Mouse (Mus musculus): ENCODE results near the gene Pdss2. TPM values are rescaled to one million over a fixed set of nuclear protein-coding genes. Genes with fewer than 3 reads are reported as not detected.
A peak's percentile ranks its signal among the peaks of the same experiment; 100 is the strongest.

The Pdss2 gene
- polyA plus RNA-seq, 1 experiment from 2014 or later: 18.0 TPM

GRCm38 (mm10) chr10:43378732-43379644 lies 157.7 kb downstream of the Pdss2 start:
- ATAC-seq (ENCODE audit: low FRiP score, low TSS enrichment): peak; percentile 78; the same call in 1 of the 2 replicates
- H3K27ac ChIP-seq (ENCODE audit: low read length): peak overlapping the region; percentile 67
- 71% methylated on average over 15 of the region's 15 CpGs for WGBS

GRCm38 (mm10) chr10:43382660-43383059 lies 161.4 kb downstream of the Pdss2 start:
- Histone ChIP-seq H3K36me3 (ENCODE audit: insufficient read depth, low read length) (no peaks in the 10 kb centered on the region), H3K4me3 (ENCODE audit: low read length) (no peak overlapping the region), H3K4me1 (ENCODE audit: insufficient read depth, low read length) (0 out of 2 replicates have a peak, but pooled peaks cover 5% of the 10 kb centered on the region), H3K4me2 (replicated peaks; ENCODE audit: low read depth, low read length) (no peak overlapping the region), H3K9me3 (ENCODE audit: low read length) (no peaks in the 10 kb centered on the region), H3K27ac (ENCODE audit: low read length) (no peak overlapping the region), H3K9ac (replicated peaks; ENCODE audit: low read length) (no peak overlapping the region), H3K27me3 (ENCODE audit: insufficient read depth, low read length) (no peaks in the 10 kb centered on the region)
- ATAC-seq (ENCODE audit: low FRiP score, low TSS enrichment): no peak
- 85% methylated on average over 3 of the region's 3 CpGs for WGBS

More at GRCm38 (mm10) chr10:43378732-43379644, 157.7 kb downstream of the Pdss2 start:
- Histone ChIP-seq H3K4me2 (replicated peaks; ENCODE audit: low read depth, low read length) (no peak overlapping the region), H3K9me3 (ENCODE audit: low read length) (no peaks in the 10 kb centered on the region), H3K27me3 (ENCODE audit: insufficient read depth, low read length) (no peaks in the 10 kb centered on the region), H3K9ac (replicated peaks; ENCODE audit: low read length) (no peak overlapping the region), H3K4me1 (ENCODE audit: insufficient read depth, low read length) (0 out of 2 replicates have a peak, but pooled peaks cover 5% of the 10 kb centered on the region), H3K4me3 (ENCODE audit: low read length) (no peak overlapping the region), H3K36me3 (ENCODE audit: insufficient read depth, low read length) (no peaks in the 10 kb centered on the region)

GRCm38 (mm10) chr10:43384623-43385022 lies 163.3 kb downstream of the Pdss2 start:
- H3K36me3 ChIP-seq (ENCODE audit: insufficient read depth, low read length): no peaks in the 10 kb centered on the region
- no peak for ATAC-seq (ENCODE audit: low FRiP score, low TSS enrichment)
- H3K9me3 ChIP-seq (ENCODE audit: low read length): no peaks in the 10 kb centered on the region
- H3K4me1 ChIP-seq (ENCODE audit: insufficient read depth, low read length): no peaks in the 10 kb centered on the region
- no peaks in the 10 kb centered on the region for H3K27me3 ChIP-seq (ENCODE audit: insufficient read depth, low read length)
- H3K27ac ChIP-seq (ENCODE audit: low read length): no peak overlapping the region
- H3K4me2 ChIP-seq (replicated peaks; ENCODE audit: low read depth, low read length): no peak overlapping the region
- WGBS: 72% methylated on average over 5 of the region's 5 CpGs
- no peak overlapping the region for H3K9ac ChIP-seq (replicated peaks; ENCODE audit: low read length)
- no peak overlapping the region for H3K4me3 ChIP-seq (ENCODE audit: low read length)

GRCm38 (mm10) chr10:43392921-43393320 lies 171.6 kb downstream of the Pdss2 start:
- H3K9me3 ChIP-seq (ENCODE audit: low read length): no peaks in the 10 kb centered on the region
- H3K36me3 ChIP-seq (ENCODE audit: insufficient read depth, low read length): peaks cover 8% of the 10 kb centered on the region; the same call in 1 of the 2 replicates
- no peak overlapping the region for H3K9ac ChIP-seq (replicated peaks; ENCODE audit: low read length)
- no peak overlapping the region for H3K27ac ChIP-seq (ENCODE audit: low read length)
- H3K4me3 ChIP-seq (ENCODE audit: low read length): no peak overlapping the region
- WGBS: 90% methylated on average over 2 of the region's 2 CpGs
- no peak for ATAC-seq (ENCODE audit: low FRiP score, low TSS enrichment)
- no peaks in the 10 kb centered on the region for H3K4me1 ChIP-seq (ENCODE audit: insufficient read depth, low read length)
- H3K4me2 ChIP-seq (replicated peaks; ENCODE audit: low read depth, low read length): no peak overlapping the region
- H3K27me3 ChIP-seq (ENCODE audit: insufficient read depth, low read length): no peaks in the 10 kb centered on the region

GRCm38 (mm10) chr10:43393818-43394217 lies 172.5 kb downstream of the Pdss2 start:
- Histone ChIP-seq H3K36me3 (ENCODE audit: insufficient read depth, low read length) (peaks cover 8% of the 10 kb centered on the region; the same call in 1 of the 2 replicates), H3K27ac (ENCODE audit: low read length) (no peak overlapping the region), H3K4me2 (replicated peaks; ENCODE audit: low read depth, low read length) (no peak overlapping the region), H3K4me1 (ENCODE audit: insufficient read depth, low read length) (no peaks in the 10 kb centered on the region), H3K4me3 (ENCODE audit: low read length) (no peak overlapping the region), H3K9ac (replicated peaks; ENCODE audit: low read length) (no peak overlapping the region), H3K27me3 (ENCODE audit: insufficient read depth, low read length) (no peaks in the 10 kb centered on the region), H3K9me3 (ENCODE audit: low read length) (no peaks in the 10 kb centered on the region)
- no peak for ATAC-seq (ENCODE audit: low FRiP score, low TSS enrichment)
- 87% methylated on average over 6 of the region's 6 CpGs for WGBS

- ATAC-seq (ENCODE audit: low FRiP score, low TSS enrichment): no peak
- Histone ChIP-seq H3K9ac (replicated peaks; ENCODE audit: low read length) (no peak overlapping the region), H3K27ac (ENCODE audit: low read length) (no peak overlapping the region), H3K4me1 (ENCODE audit: insufficient read depth, low read length) (no peaks in the 10 kb centered on the region), H3K36me3 (ENCODE audit: insufficient read depth, low read length) (peaks cover 8% of the 10 kb centered on the region; the same call in 1 of the 2 replicates), H3K4me2 (replicated peaks; ENCODE audit: low read depth, low read length) (no peak overlapping the region), H3K27me3 (ENCODE audit: insufficient read depth, low read length) (no peaks in the 10 kb centered on the region), H3K4me3 (ENCODE audit: low read length) (no peak overlapping the region), H3K9me3 (ENCODE audit: low read length) (no peaks in the 10 kb centered on the region)
- WGBS: 88% methylated on average over 4 of the region's 4 CpGs
Measured at GRCm38 (mm10) chr10:43395824-43396223, 174.5 kb downstream of the Pdss2 start.

- ATAC-seq (ENCODE audit: low FRiP score, low TSS enrichment): no peak
- H3K9me3 ChIP-seq (ENCODE audit: low read length): no peaks in the 10 kb centered on the region
- no peaks in the 10 kb centered on the region for H3K27me3 ChIP-seq (ENCODE audit: insufficient read depth, low read length)
- H3K36me3 ChIP-seq (ENCODE audit: insufficient read depth, low read length): peaks cover 8% of the 10 kb centered on the region; the same call in 1 of the 2 replicates
- H3K27ac ChIP-seq (ENCODE audit: low read length): no peak overlapping the region
- WGBS: 69% methylated on average over 7 of the region's 7 CpGs
- H3K4me2 ChIP-seq (replicated peaks; ENCODE audit: low read depth, low read length): no peak overlapping the region
- H3K4me3 ChIP-seq (ENCODE audit: low read length): no peak overlapping the region
- H3K9ac ChIP-seq (replicated peaks; ENCODE audit: low read length): no peak overlapping the region
- no peaks in the 10 kb centered on the region for H3K4me1 ChIP-seq (ENCODE audit: insufficient read depth, low read length)
Measured at GRCm38 (mm10) chr10:43399596-43400316, 178.5 kb downstream of the Pdss2 start.

GRCm38 (mm10) chr10:43406107-43406506 lies 184.8 kb downstream of the Pdss2 start:
- no peaks in the 10 kb centered on the region for H3K36me3 ChIP-seq (ENCODE audit: insufficient read depth, low read length)
- H3K9me3 ChIP-seq (ENCODE audit: low read length): no peaks in the 10 kb centered on the region; the same call in 1 of the 2 replicates
- WGBS: 73% methylated on average over 1 of the region's 1 CpGs
- no peaks in the 10 kb centered on the region for H3K4me1 ChIP-seq (ENCODE audit: insufficient read depth, low read length)
- no peak for ATAC-seq (ENCODE audit: low FRiP score, low TSS enrichment)
- H3K27me3 ChIP-seq (ENCODE audit: insufficient read depth, low read length): no peaks in the 10 kb centered on the region
- no peak overlapping the region for H3K9ac ChIP-seq (replicated peaks; ENCODE audit: low read length)
- H3K27ac ChIP-seq (ENCODE audit: low read length): no peak overlapping the region
- no peak overlapping the region for H3K4me2 ChIP-seq (replicated peaks; ENCODE audit: low read depth, low read length)
- no peak overlapping the region for H3K4me3 ChIP-seq (ENCODE audit: low read length)

GRCm38 (mm10) chr10:43406885-43407284 lies 185.6 kb downstream of the Pdss2 start:
- Histone ChIP-seq H3K4me3 (ENCODE audit: low read length) (no peak overlapping the region), H3K36me3 (ENCODE audit: insufficient read depth, low read length) (no peaks in the 10 kb centered on the region), H3K4me2 (replicated peaks; ENCODE audit: low read depth, low read length) (no peak overlapping the region), H3K4me1 (ENCODE audit: insufficient read depth, low read length) (no peaks in the 10 kb centered on the region), H3K9ac (replicated peaks; ENCODE audit: low read length) (no peak overlapping the region), H3K27me3 (ENCODE audit: insufficient read depth, low read length) (no peaks in the 10 kb centered on the region), H3K27ac (ENCODE audit: low read length) (no peak overlapping the region), H3K9me3 (ENCODE audit: low read length) (no peaks in the 10 kb centered on the region; the same call in 1 of the 2 replicates)
- WGBS: 68% methylated on average over 12 of the region's 12 CpGs
- no peak for ATAC-seq (ENCODE audit: low FRiP score, low TSS enrichment)

Data from kidney, embryonic 16.5 days (tissue).